Mouse (Mus musculus): ENCODE measurements at regions not wholly inside any gene's neighbourhood (a gene's known extent, or its start where the extent isn't known, plus 50 kb on each side); places are given as distances from the start of the nearest gene placed in this dataset.

GRCm38 (mm10) chr1:35754170-35754569, 314.0 kb upstream of the Hs6st1 start:
- 85% methylated on average over 11 of the region's 11 CpGs for WGBS
- no peaks in the 10 kb centered on the region for H3K27me3 ChIP-seq (ENCODE audit: control insufficient read depth, insufficient read depth, low read length)
- no peaks in the 10 kb centered on the region for H3K36me3 ChIP-seq (ENCODE audit: control insufficient read depth, insufficient read depth, low read length)
- no peaks in the 10 kb centered on the region for H3K4me1 ChIP-seq (ENCODE audit: control insufficient read depth, insufficient read depth, insufficient read length, low read length)
- TF ChIP-seq POLR2A (IDR thresholded peaks at IDR 0.05; ENCODE audit: low read depth, low read length) (no peak), CTCF (IDR thresholded peaks at IDR 0.05; ENCODE audit: extremely low read depth, insufficient read length, insufficient replicate concordance, low read depth, low read length) (no peak)
- no peak overlapping the region for H3K4me3 ChIP-seq (ENCODE audit: low read depth, low read length)
- H3K27ac ChIP-seq (ENCODE audit: insufficient read depth, low read depth, low read length): no peak overlapping the region

GRCm38 (mm10) chr1:35759010-35759409, 309.2 kb upstream of the Hs6st1 start:
- Histone ChIP-seq H3K27me3 (ENCODE audit: control insufficient read depth, insufficient read depth, low read length) (no peaks in the 10 kb centered on the region), H3K4me1 (ENCODE audit: control insufficient read depth, insufficient read depth, insufficient read length, low read length) (no peaks in the 10 kb centered on the region), H3K4me3 (ENCODE audit: low read depth, low read length) (no peak overlapping the region), H3K36me3 (ENCODE audit: control insufficient read depth, insufficient read depth, low read length) (no peaks in the 10 kb centered on the region), H3K27ac (ENCODE audit: insufficient read depth, low read depth, low read length) (no peak overlapping the region)
- 82% methylated on average over 12 of the region's 12 CpGs for WGBS
- no peak for TF ChIP-seq CTCF (IDR thresholded peaks at IDR 0.05; ENCODE audit: extremely low read depth, insufficient read length, insufficient replicate concordance, low read depth, low read length)
- TF ChIP-seq POLR2A (IDR thresholded peaks at IDR 0.05; ENCODE audit: low read depth, low read length): no peak

GRCm38 (mm10) chr1:35759600-35759999, 308.6 kb upstream of the Hs6st1 start:
- H3K4me1 ChIP-seq (ENCODE audit: control insufficient read depth, insufficient read depth, insufficient read length, low read length): no peaks in the 10 kb centered on the region
- H3K4me3 ChIP-seq (ENCODE audit: low read depth, low read length): no peak overlapping the region
- WGBS: 57% methylated on average over 4 of the region's 4 CpGs
- no peaks in the 10 kb centered on the region for H3K27me3 ChIP-seq (ENCODE audit: control insufficient read depth, insufficient read depth, low read length)
- H3K27ac ChIP-seq (ENCODE audit: insufficient read depth, low read depth, low read length): no peak overlapping the region
- no peak for TF ChIP-seq CTCF (IDR thresholded peaks at IDR 0.05; ENCODE audit: extremely low read depth, insufficient read length, insufficient replicate concordance, low read depth, low read length)
- TF ChIP-seq POLR2A (IDR thresholded peaks at IDR 0.05; ENCODE audit: low read depth, low read length): no peak
- H3K36me3 ChIP-seq (ENCODE audit: control insufficient read depth, insufficient read depth, low read length): no peaks in the 10 kb centered on the region

- no peaks in the 10 kb centered on the region for H3K36me3 ChIP-seq (ENCODE audit: control insufficient read depth, insufficient read depth, low read length)
- WGBS: 63% methylated on average over 9 of the region's 9 CpGs
- H3K4me1 ChIP-seq (ENCODE audit: control insufficient read depth, insufficient read depth, insufficient read length, low read length): no peaks in the 10 kb centered on the region
- no peak for TF ChIP-seq CTCF (IDR thresholded peaks at IDR 0.05; ENCODE audit: extremely low read depth, insufficient read length, insufficient replicate concordance, low read depth, low read length)
- no peak for TF ChIP-seq POLR2A (IDR thresholded peaks at IDR 0.05; ENCODE audit: low read depth, low read length)
- H3K27ac ChIP-seq (ENCODE audit: insufficient read depth, low read depth, low read length): no peak overlapping the region
- H3K4me3 ChIP-seq (ENCODE audit: low read depth, low read length): no peak overlapping the region
- H3K27me3 ChIP-seq (ENCODE audit: control insufficient read depth, insufficient read depth, low read length): no peaks in the 10 kb centered on the region
These were observed 305.1 kb upstream of the Hs6st1 start for GRCm38 (mm10) chr1:35763051-35763450.

GRCm38 (mm10) chr1:35763456-35763855, 304.7 kb upstream of the Hs6st1 start:
- H3K4me1 ChIP-seq (ENCODE audit: control insufficient read depth, insufficient read depth, insufficient read length, low read length): no peaks in the 10 kb centered on the region
- H3K27ac ChIP-seq (ENCODE audit: insufficient read depth, low read depth, low read length): no peak overlapping the region
- TF ChIP-seq POLR2A (IDR thresholded peaks at IDR 0.05; ENCODE audit: low read depth, low read length) (no peak), CTCF (IDR thresholded peaks at IDR 0.05; ENCODE audit: extremely low read depth, insufficient read length, insufficient replicate concordance, low read depth, low read length) (no peak)
- H3K4me3 ChIP-seq (ENCODE audit: low read depth, low read length): no peak overlapping the region
- WGBS: 80% methylated on average over 10 of the region's 10 CpGs
- H3K36me3 ChIP-seq (ENCODE audit: control insufficient read depth, insufficient read depth, low read length): no peaks in the 10 kb centered on the region
- no peaks in the 10 kb centered on the region for H3K27me3 ChIP-seq (ENCODE audit: control insufficient read depth, insufficient read depth, low read length)

- 86% methylated on average over 1 of the region's 1 CpGs for WGBS
- H3K27ac ChIP-seq (ENCODE audit: insufficient read depth, low read depth, low read length): no peak overlapping the region
These were observed 304.1 kb upstream of the Hs6st1 start for GRCm38 (mm10) chr1:35764068-35764467.

GRCm38 (mm10) chr1:35765692-35766091, 302.5 kb upstream of the Hs6st1 start:
- Histone ChIP-seq H3K27ac (ENCODE audit: insufficient read depth, low read depth, low read length) (no peak overlapping the region), H3K36me3 (ENCODE audit: control insufficient read depth, insufficient read depth, low read length) (no peaks in the 10 kb centered on the region), H3K4me1 (ENCODE audit: control insufficient read depth, insufficient read depth, insufficient read length, low read length) (no peaks in the 10 kb centered on the region), H3K27me3 (ENCODE audit: control insufficient read depth, insufficient read depth, low read length) (no peaks in the 10 kb centered on the region), H3K4me3 (ENCODE audit: low read depth, low read length) (no peak overlapping the region)
- no peak for TF ChIP-seq CTCF (IDR thresholded peaks at IDR 0.05; ENCODE audit: extremely low read depth, insufficient read length, insufficient replicate concordance, low read depth, low read length)
- TF ChIP-seq POLR2A (IDR thresholded peaks at IDR 0.05; ENCODE audit: low read depth, low read length): no peak
- WGBS: 85% methylated on average over 4 of the region's 4 CpGs

More at GRCm38 (mm10) chr1:35764068-35764467, 304.1 kb upstream of the Hs6st1 start:
- H3K4me3 ChIP-seq (ENCODE audit: low read depth, low read length): no peak overlapping the region
- H3K4me1 ChIP-seq (ENCODE audit: control insufficient read depth, insufficient read depth, insufficient read length, low read length): no peaks in the 10 kb centered on the region
- H3K27me3 ChIP-seq (ENCODE audit: control insufficient read depth, insufficient read depth, low read length): no peaks in the 10 kb centered on the region
- H3K36me3 ChIP-seq (ENCODE audit: control insufficient read depth, insufficient read depth, low read length): no peaks in the 10 kb centered on the region
- no peak for TF ChIP-seq CTCF (IDR thresholded peaks at IDR 0.05; ENCODE audit: extremely low read depth, insufficient read length, insufficient replicate concordance, low read depth, low read length)
- no peak for TF ChIP-seq POLR2A (IDR thresholded peaks at IDR 0.05; ENCODE audit: low read depth, low read length)

- WGBS: 87% methylated on average over 5 of the region's 5 CpGs
- Histone ChIP-seq H3K36me3 (ENCODE audit: control insufficient read depth, insufficient read depth, low read length) (no peaks in the 10 kb centered on the region), H3K27ac (ENCODE audit: insufficient read depth, low read depth, low read length) (no peak overlapping the region), H3K27me3 (ENCODE audit: control insufficient read depth, insufficient read depth, low read length) (no peaks in the 10 kb centered on the region), H3K4me3 (ENCODE audit: low read depth, low read length) (no peak overlapping the region), H3K4me1 (ENCODE audit: control insufficient read depth, insufficient read depth, insufficient read length, low read length) (no peaks in the 10 kb centered on the region)
- no peak for TF ChIP-seq POLR2A (IDR thresholded peaks at IDR 0.05; ENCODE audit: low read depth, low read length)
- no peak for TF ChIP-seq CTCF (IDR thresholded peaks at IDR 0.05; ENCODE audit: extremely low read depth, insufficient read length, insufficient replicate concordance, low read depth, low read length)
These were observed 301.9 kb upstream of the Hs6st1 start for GRCm38 (mm10) chr1:35766271-35766670.
